Mouse (Mus musculus) myocyte (in vitro differentiated cells): ENCODE measurements at regions not wholly inside any gene's neighbourhood (a gene's known extent, or its start where the extent isn't known, plus 50 kb on each side); places are given as distances from the start of the nearest gene placed in this dataset.

Source experiments
- CEBPB ChIP-seq: IDR thresholded peaks from 2 replicates; pipeline ENCODE4 v1.6.1; 2011; ENCODE audit warnings: mild to moderate bottlenecking, moderate library complexity; ENCODE audit not compliant: poor library complexity, insufficient read depth, severe bottlenecking
- E2F4 ChIP-seq: IDR thresholded peaks from one replicate; pipeline ENCODE4 v1.6.1; 2011; ENCODE audit warnings: mild to moderate bottlenecking, control low read depth, moderate library complexity; ENCODE audit not compliant: insufficient read depth
- MAX ChIP-seq: IDR thresholded peaks from one replicate; pipeline ENCODE4 v1.6.1; 2011; ENCODE audit warnings: low read depth, mild to moderate bottlenecking, control low read depth
- MYOD1 ChIP-seq, 3 experiments: IDR thresholded peaks; one replicate each; pipeline ENCODE4 v1.6.1; 2011; ENCODE audit warnings: control low read depth in 2 of 3, low read depth in 2 of 3, mild to moderate bottlenecking in 2 of 3, moderate library complexity in 1 of 3; ENCODE audit not compliant: insufficient read length in 2 of 3, control insufficient read depth in 1 of 3
- MYOG ChIP-seq, 3 experiments: IDR thresholded peaks; one replicate each; pipeline ENCODE4 v1.6.1; 2011; ENCODE audit warnings: control low read depth in 2 of 3, low read depth in 2 of 3, mild to moderate bottlenecking in 2 of 3; ENCODE audit not compliant: insufficient read length in 2 of 3, control insufficient read depth in 1 of 3, insufficient read depth in 1 of 3
- POLR2A ChIP-seq: IDR thresholded peaks from one replicate; pipeline ENCODE4 v1.6.1; 2011; ENCODE audit warnings: low read depth, mild to moderate bottlenecking, control low read depth, moderate library complexity; ENCODE audit not compliant: insufficient read length
- REST ChIP-seq: IDR thresholded peaks from one replicate; pipeline ENCODE4 v1.6.1; 2011; ENCODE audit warnings: mild to moderate bottlenecking, control low read depth, moderate library complexity; ENCODE audit not compliant: insufficient read depth, insufficient read length
- TCF12 ChIP-seq: IDR thresholded peaks from one replicate; pipeline ENCODE4 v1.6.1; 2011; ENCODE audit warnings: mild to moderate bottlenecking, control low read depth; ENCODE audit not compliant: poor library complexity, insufficient read depth, severe bottlenecking
- USF1 ChIP-seq: IDR thresholded peaks from one replicate; pipeline ENCODE4 v1.6.1; 2011; ENCODE audit warnings: low read depth, mild to moderate bottlenecking, control low read depth, moderate library complexity

DNA sequence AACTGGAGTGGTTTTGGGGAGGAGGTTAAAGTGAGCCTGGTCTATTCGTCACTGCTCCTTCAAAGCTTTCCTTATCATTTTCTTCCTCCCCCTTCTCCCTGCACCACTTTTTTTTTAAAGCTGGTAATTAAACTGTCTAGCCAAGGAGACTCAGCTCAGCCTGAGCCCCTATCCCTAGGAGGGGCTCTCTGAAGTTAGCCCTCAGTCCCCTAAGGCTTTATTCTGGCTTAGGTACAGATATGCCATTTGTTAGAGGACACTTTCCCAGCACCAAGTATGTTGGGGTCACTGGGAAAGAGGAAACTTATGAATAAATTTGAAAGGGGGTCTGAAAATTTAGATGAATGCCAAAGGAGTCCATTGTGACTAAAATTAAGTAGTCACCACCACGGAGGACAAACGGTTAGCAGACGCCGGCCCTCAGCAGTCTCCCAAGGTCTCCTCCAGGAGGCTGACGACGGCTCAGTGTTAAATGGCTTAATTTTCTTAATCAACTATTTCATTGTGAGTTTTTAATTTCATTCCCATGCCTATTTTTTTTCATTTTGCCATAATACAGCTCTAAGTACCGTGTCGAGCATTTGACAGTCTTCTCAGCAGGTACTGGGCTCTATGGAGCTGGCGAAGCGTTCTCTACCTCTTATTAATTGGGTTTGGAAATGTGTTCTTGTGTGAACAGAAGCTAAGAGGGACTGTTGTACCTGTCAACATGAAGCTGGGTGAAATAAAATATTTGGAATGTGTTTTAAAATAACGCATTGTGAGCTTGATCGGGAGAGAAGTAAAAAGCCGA, 370.6 kb upstream of the Cited2 start:
- TF ChIP-seq POLR2A (no peak), MYOG (IDR thresholded peaks at IDR 0.05; ENCODE audit: control insufficient read depth in 1 of 3, insufficient read depth in 1 of 3, insufficient read length in 2 of 3, low read depth in 2 of 3) (no peak), USF1 (no peak), MAX (no peak), E2F4 (no peak), CEBPB (no peak), TCF12 (no peak), REST (no peak), MYOD1 (IDR thresholded peaks at IDR 0.05; ENCODE audit: control insufficient read depth in 1 of 3, insufficient read length in 2 of 3, low read depth in 2 of 3) (no peak)
